Mouse (Mus musculus) liver, adult 10 weeks (tissue): ENCODE results near the gene Olfr988. TPM values are rescaled to one million over a fixed set of nuclear protein-coding genes. Genes with fewer than 3 reads are reported as not detected.

Experiments
- polyA plus RNA-seq: library from polyadenylated mRNA; stranded (reverse); fragments of 350-450 nt; fragmentation: Illumina TruSeq; extraction: RNeasy Lipid Tissue Mini Kit (QIAGEN cat#74804); gene quantifications from one replicate; pipeline ENCODE4 v1.2.3, GENCODE M21; 2014; ENCODE audit warnings: low read depth, low replicate concordance

Gene Olfr988
- polyA plus RNA-seq: not detected

GRCm38 (mm10) chr2:85363127-85363526, at the start of gene Olfr988:
TSS of gene Olfr988 (minus strand) at chr2:85363227.

GRCm38 (mm10) chr2:85409369-85409768, 46.3 kb upstream of the Olfr988 start, which contains the start of gene Olfr992:
TSS of gene Olfr992 (minus strand) at chr2:85409469.

GRCm38 (mm10) chr2:85339215-85339614, 23.8 kb downstream of the Olfr988 start, which contains the start of gene Olfr987:
TSS of gene Olfr987 (minus strand) at chr2:85339315.

Other genes starting within 250 kb of the Olfr988 start
- gene Aplnr, start 227.0 kb downstream of the Olfr988 start, polyA plus RNA-seq: not detected
- gene Lrrc55, start 166.0 kb downstream of the Olfr988 start, polyA plus RNA-seq: not detected
- gene Olfr987, start 23.9 kb downstream of the Olfr988 start, polyA plus RNA-seq: not detected
- gene Olfr992, start 46.2 kb upstream of the Olfr988 start, polyA plus RNA-seq: not detected
- gene Olfr993, start 51.6 kb upstream of the Olfr988 start, polyA plus RNA-seq: not detected
- gene Olfr994, start 73.2 kb upstream of the Olfr988 start, polyA plus RNA-seq: not detected
- gene Olfr995, start 80.4 kb upstream of the Olfr988 start, polyA plus RNA-seq: not detected
- gene 4833423E24Rik, start 155.8 kb upstream of the Olfr988 start, polyA plus RNA-seq: not detected
- gene Olfr996, start 216.0 kb upstream of the Olfr988 start, polyA plus RNA-seq: not detected
- gene Olfr998, start 225.7 kb upstream of the Olfr988 start, polyA plus RNA-seq: not detected
- gene Olfr1000, start 248.7 kb upstream of the Olfr988 start, polyA plus RNA-seq: not detected